Mouse (Mus musculus) stomach, postnatal 0 days (tissue): ENCODE measurements around the gene Utrn.

ENCODE experiments used
- CTCF ChIP-seq: IDR thresholded peaks from 2 replicates; pipeline ENCODE4 v1.5.1; 2016; ENCODE audit warnings: antibody characterized with exemption, low read depth, mild to moderate bottlenecking, moderate library complexity
- EP300 ChIP-seq: optimal IDR thresholded peaks from 2 replicates; pipeline ENCODE3; 2016; ENCODE audit warnings: antibody characterized with exemption

DNA sequence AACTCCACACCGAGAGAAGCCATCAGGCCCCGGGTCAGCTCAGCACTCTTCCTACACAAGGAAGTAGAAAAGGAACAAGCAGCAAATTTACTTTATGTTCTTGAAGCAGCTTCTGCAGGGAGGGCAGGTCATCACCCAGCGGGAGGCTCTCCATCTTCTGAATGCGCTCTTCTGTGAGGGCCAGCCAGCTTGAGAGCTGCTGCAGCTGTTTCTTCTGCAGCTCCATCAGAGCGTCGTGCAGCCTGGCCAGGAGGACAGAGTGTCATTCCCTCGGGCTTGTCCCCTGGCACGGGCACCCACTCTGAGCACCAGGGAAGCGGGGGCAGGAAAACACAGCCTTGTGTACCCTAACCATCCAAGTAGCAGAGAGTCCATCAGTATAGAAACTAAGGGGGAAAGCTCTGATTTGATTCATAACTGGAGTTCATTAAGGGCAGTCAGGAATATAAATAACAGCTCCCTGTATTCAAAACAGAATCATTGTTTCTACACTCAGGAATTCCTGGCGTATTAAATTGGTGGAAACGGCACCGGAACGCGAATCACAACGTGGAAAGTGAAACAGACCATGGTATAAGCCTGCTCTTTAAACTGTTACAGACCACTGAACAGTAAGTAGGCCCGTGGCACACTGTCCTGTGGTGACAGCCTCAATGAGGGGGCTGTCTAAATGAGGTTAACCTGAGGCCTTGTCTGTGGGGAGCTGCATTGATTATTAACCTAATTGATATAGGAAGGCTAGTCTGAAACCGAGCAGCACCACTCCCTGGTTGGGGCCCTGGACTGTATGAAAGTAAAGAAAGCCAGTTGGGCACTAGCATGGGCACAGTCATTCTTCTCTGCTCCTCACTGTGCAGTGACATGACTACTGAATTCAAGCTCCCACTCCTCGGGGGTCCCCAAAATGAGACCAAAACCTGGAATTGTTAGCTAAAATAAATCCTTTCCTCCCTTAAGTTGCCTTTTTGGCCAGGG is 132.0 kb downstream of the Utrn start:
- no peak for TF ChIP-seq CTCF
- TF ChIP-seq EP300, result no peak
